Mouse (Mus musculus) C2C12 (cell line): ENCODE measurements around the gene Gnai2.

ENCODE experiments used
- CTCF ChIP-seq: IDR thresholded peaks from one replicate; pipeline ENCODE4 v1.5.1; 2011; ENCODE audit not compliant: control insufficient read depth, insufficient read depth, insufficient read length
- FOSL1 ChIP-seq: IDR thresholded peaks from one replicate; pipeline ENCODE4 v1.8.0; 2011; ENCODE audit warnings: mild to moderate bottlenecking, low read length; ENCODE audit not compliant: poor library complexity, insufficient read depth, severe bottlenecking
- MAX ChIP-seq: IDR thresholded peaks from one replicate; pipeline ENCODE4 v1.6.1; 2011; ENCODE audit warnings: mild to moderate bottlenecking, control low read depth
- MYOD1 ChIP-seq: IDR thresholded peaks from one replicate; pipeline ENCODE4 v1.6.1; 2011; ENCODE audit warnings: low read depth; ENCODE audit not compliant: control insufficient read depth, insufficient read length
- MYOG ChIP-seq: IDR thresholded peaks from one replicate; pipeline ENCODE4 v1.6.1; 2011; ENCODE audit not compliant: control insufficient read depth, insufficient read length; ENCODE audit errors: extremely low read depth
- USF1 ChIP-seq: IDR thresholded peaks from one replicate; pipeline ENCODE4 v1.6.1; 2011; ENCODE audit warnings: low read depth, mild to moderate bottlenecking, control low read depth, moderate library complexity

DNA sequence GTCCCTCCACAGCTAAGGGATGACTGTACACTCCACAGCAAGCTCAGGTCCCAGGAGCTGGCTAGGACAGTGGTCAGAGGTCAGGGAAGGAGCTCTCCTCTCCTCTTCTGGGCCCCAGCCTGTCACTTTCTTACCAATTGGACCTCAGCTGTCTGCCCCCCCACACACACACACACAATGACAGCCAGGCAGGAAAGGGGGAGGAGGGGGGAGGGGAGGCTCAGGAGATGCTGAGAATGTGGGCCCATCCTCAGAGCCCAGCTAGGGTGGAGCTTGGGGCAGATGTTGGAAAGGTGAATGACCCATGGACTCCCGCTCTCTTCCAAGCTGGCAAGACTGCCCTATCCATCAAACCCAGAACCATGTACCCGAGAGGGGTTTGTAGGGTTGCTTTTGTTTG is 28.1 kb downstream of the Gnai2 start:
- TF ChIP-seq CTCF: no peak
- no peak for TF ChIP-seq MYOD1
- no peak for TF ChIP-seq USF1
- no peak for TF ChIP-seq MAX
- no peak for TF ChIP-seq FOSL1
- TF ChIP-seq MYOG: no peak
